Mouse (Mus musculus) limb, embryonic 14.5 days (tissue): Measurements from ENCODE around the gene Zbtb3. TPM values are rescaled to one million over a fixed set of nuclear protein-coding genes. Genes with fewer than 3 reads are reported as not detected.

Experiments used
- ATAC-seq: fragments of 200-750 bp; cut with Nextera tagmentation; 2 replicates; pipeline ENCODE4 v1.8.0; 2017; ENCODE audit warnings: low read depth, moderate number of reproducible peaks, moderate TSS enrichment; ENCODE audit not compliant: low FRiP score
- DNase-seq: peaks from one replicate; pipeline ENCODE4 v3.0.0-alpha.2; 2015; ENCODE audit warnings: low spot score
- H3K27ac ChIP-seq: fragments of 300-500 bp; sonication (generic); replicated peaks from 2 replicates; pipeline ENCODE4 v1.5.1; 2014; ENCODE audit warnings: low read depth, mild to moderate bottlenecking, low read length, moderate library complexity, mixed read lengths
- H3K27me3 ChIP-seq: fragments of 300-500 bp; sonication (generic); 2 replicates; pipeline ENCODE4 v1.6.1; 2014; ENCODE audit warnings: low read length, mixed read lengths; ENCODE audit not compliant: control insufficient read depth, insufficient read depth
- H3K36me3 ChIP-seq: fragments of 300-500 bp; sonication (generic); 2 replicates; pipeline ENCODE4 v1.6.1; 2014; ENCODE audit warnings: mild to moderate bottlenecking, low read length, moderate library complexity, mixed read lengths; ENCODE audit not compliant: control insufficient read depth, insufficient read depth
- H3K4me1 ChIP-seq: fragments of 300-500 bp; sonication (generic); 2 replicates; pipeline ENCODE4 v1.6.1; 2014; ENCODE audit warnings: antibody characterized with exemption, low read length, mixed read lengths; ENCODE audit not compliant: control insufficient read depth, insufficient read depth
- H3K4me2 ChIP-seq: fragments of 300-500 bp; sonication (generic); replicated peaks from 2 replicates; pipeline ENCODE4 v1.6.1; 2014; ENCODE audit warnings: low read depth, mild to moderate bottlenecking, low read length, moderate library complexity; ENCODE audit not compliant: severe bottlenecking
- H3K4me3 ChIP-seq: fragments of 300-500 bp; sonication (generic); replicated peaks from 2 replicates; pipeline ENCODE4 v1.5.1; 2014; ENCODE audit warnings: low read length
- H3K9ac ChIP-seq: fragments of 300-500 bp; sonication (generic); 2 replicates; pipeline ENCODE4 v1.6.1; 2014; ENCODE audit warnings: mild to moderate bottlenecking, low read depth, low read length, moderate library complexity; ENCODE audit not compliant: severe bottlenecking
- H3K9me3 ChIP-seq: fragments of 300-500 bp; sonication (generic); 2 replicates; pipeline ENCODE4 v1.6.1; 2016; ENCODE audit warnings: low read length; ENCODE audit not compliant: control insufficient read depth
- POLR2A ChIP-seq: fragments of 200-500 bp; IDR thresholded peaks from 2 replicates; pipeline ENCODE4 v1.8.0; 2012; ENCODE audit warnings: inconsistent platforms, mild to moderate bottlenecking, moderate library complexity, borderline replicate concordance; ENCODE audit not compliant: insufficient read depth, insufficient read length; ENCODE audit errors: extremely low read depth
- WGBS: fragments of 180-500 bp; shearing (Covaris S2); extraction: QIAGEN DNeasy Blood & Tissue Kit; methylation state at CpG from one replicate; pipeline ENCODE4 v1.1.7; 2014; 5-methylcytosine and 5-hydroxymethylcytosine counted together
- polyA plus RNA-seq, 2 experiments: library from polyadenylated mRNA; depleted of rRNA in 1 of 2; stranded (reverse) in 1 of 2; unstranded in 1 of 2; fragments of >200 nt; fragmentation: Nextera tagmentation in 1 of 2; extraction: Ambion mirVana in 1 of 2; gene quantifications; 2 replicates each; pipeline versions ENCODE4 v1.2.1 to v1.2.3; 2012 to 2014

The Zbtb3 gene
- polyA plus RNA-seq, 2 experiments, result 3.9 to 5.3 TPM

- H3K4me3 ChIP-seq, result peak within 1 kb of the TSS; percentile 100
- peak within 1 kb of the TSS; percentile 94 for H3K9ac ChIP-seq
- ATAC-seq (peak; percentile 91), DNase-seq (peak; percentile 100)
- H3K36me3 ChIP-seq, result peaks cover 39% of the 10 kb centered on the region
- H3K4me2 ChIP-seq, result peak within 1 kb of the TSS; percentile 87
- peak within 1 kb of the TSS; percentile 96 for H3K27ac ChIP-seq
- 1% methylated on average over 33 of the region's 33 CpGs for WGBS
- H3K4me1 ChIP-seq, result peaks cover 38% of the 10 kb centered on the region
- no peaks in the 10 kb centered on the region for H3K27me3 ChIP-seq
- no peaks in the 10 kb centered on the region for H3K9me3 ChIP-seq
- TF ChIP-seq POLR2A, result peak; percentile 97; the same call in 1 of the 2 replicates
Observed at GRCm38 (mm10) chr19:8818801-8819595, 16.6 kb downstream of the Zbtb3 start, which contains the start of gene Ttc9c. TSS of gene Ttc9c (minus strand) at chr19:8819333.

- TF ChIP-seq POLR2A, result peak; percentile 93; the same call in 1 of the 2 replicates
- DNase-seq (peak; percentile 99), ATAC-seq (peak; percentile 93)
- Histone ChIP-seq H3K4me1 (peaks cover 38% of the 10 kb centered on the region), H3K9me3 (no peaks in the 10 kb centered on the region), H3K4me2 (peak within 1 kb of the TSS; percentile 87), H3K27me3 (no peaks in the 10 kb centered on the region), H3K9ac (peak within 1 kb of the TSS; percentile 94), H3K27ac (peak within 1 kb of the TSS; percentile 96), H3K36me3 (peaks cover 41% of the 10 kb centered on the region), H3K4me3 (peak within 1 kb of the TSS; percentile 100)
- under 1% methylated on average over 81 of the region's 83 CpGs for WGBS
Observed at GRCm38 (mm10) chr19:8819596-8820423, 17.5 kb downstream of the Zbtb3 start, which contains the start of gene Hnrnpul2. TSS of gene Hnrnpul2 (plus strand) at chr19:8820010.

- peak overlapping the region; percentile 94 for H3K9ac ChIP-seq
- under 1% methylated on average over 47 of the region's 48 CpGs for WGBS
- ATAC-seq, result no peak; the same call in 1 of the 2 replicates
- TF ChIP-seq POLR2A, result no peak
- peak overlapping the region; percentile 100 for H3K4me3 ChIP-seq
- H3K27me3 ChIP-seq, result no peaks in the 10 kb centered on the region
- peaks cover 38% of the 10 kb centered on the region for H3K4me1 ChIP-seq
- no peaks in the 10 kb centered on the region for H3K9me3 ChIP-seq
- H3K36me3 ChIP-seq, result peaks cover 42% of the 10 kb centered on the region
- no peak for DNase-seq
- H3K4me2 ChIP-seq, result peak overlapping the region; percentile 87
- peak overlapping the region; percentile 96 for H3K27ac ChIP-seq
Observed at GRCm38 (mm10) chr19:8820424-8820956, 18.1 kb downstream of the Zbtb3 start.

GRCm38 (mm10) chr19:8821146-8821545, 18.8 kb downstream of the Zbtb3 start:
- 2% methylated on average over 7 of the region's 7 CpGs for WGBS
- H3K9me3 ChIP-seq, result no peaks in the 10 kb centered on the region
- H3K36me3 ChIP-seq, result peaks cover 43% of the 10 kb centered on the region
- H3K4me3 ChIP-seq, result peak overlapping the region; percentile 100
- no peaks in the 10 kb centered on the region for H3K27me3 ChIP-seq
- H3K27ac ChIP-seq, result no peak overlapping the region
- peak overlapping the region; percentile 87 for H3K4me2 ChIP-seq
- H3K4me1 ChIP-seq, result peaks cover 35% of the 10 kb centered on the region
- DNase-seq (no peak), ATAC-seq (no peak)
- no peak for TF ChIP-seq POLR2A
- peak overlapping the region; percentile 94 for H3K9ac ChIP-seq

GRCm38 (mm10) chr19:8822696-8823095, 20.3 kb downstream of the Zbtb3 start:
- H3K27ac ChIP-seq, result no peak overlapping the region
- H3K4me3 ChIP-seq, result peak overlapping the region; percentile 100; the same call in 1 of the 2 replicates
- H3K36me3 ChIP-seq, result peaks cover 50% of the 10 kb centered on the region
- no peak for TF ChIP-seq POLR2A
- H3K27me3 ChIP-seq, result no peaks in the 10 kb centered on the region
- peak overlapping the region; percentile 87 for H3K4me2 ChIP-seq
- ATAC-seq (no peak), DNase-seq (no peak)
- H3K9me3 ChIP-seq, result no peaks in the 10 kb centered on the region
- H3K9ac ChIP-seq, result 0 out of 2 replicates have a peak overlapping the region, but pooled peaks have one; percentile 94
- peaks cover 21% of the 10 kb centered on the region for H3K4me1 ChIP-seq
- WGBS, result 85% methylated on average over 8 of the region's 8 CpGs
